Mouse (Mus musculus): ENCODE measurements around the gene Gak. TPM values are rescaled to one million over a fixed set of nuclear protein-coding genes. Genes with fewer than 3 reads are reported as not detected.

Gene Gak
- polyA plus RNA-seq (2017; shearing (Covaris generic)): 162 TPM

DNA sequence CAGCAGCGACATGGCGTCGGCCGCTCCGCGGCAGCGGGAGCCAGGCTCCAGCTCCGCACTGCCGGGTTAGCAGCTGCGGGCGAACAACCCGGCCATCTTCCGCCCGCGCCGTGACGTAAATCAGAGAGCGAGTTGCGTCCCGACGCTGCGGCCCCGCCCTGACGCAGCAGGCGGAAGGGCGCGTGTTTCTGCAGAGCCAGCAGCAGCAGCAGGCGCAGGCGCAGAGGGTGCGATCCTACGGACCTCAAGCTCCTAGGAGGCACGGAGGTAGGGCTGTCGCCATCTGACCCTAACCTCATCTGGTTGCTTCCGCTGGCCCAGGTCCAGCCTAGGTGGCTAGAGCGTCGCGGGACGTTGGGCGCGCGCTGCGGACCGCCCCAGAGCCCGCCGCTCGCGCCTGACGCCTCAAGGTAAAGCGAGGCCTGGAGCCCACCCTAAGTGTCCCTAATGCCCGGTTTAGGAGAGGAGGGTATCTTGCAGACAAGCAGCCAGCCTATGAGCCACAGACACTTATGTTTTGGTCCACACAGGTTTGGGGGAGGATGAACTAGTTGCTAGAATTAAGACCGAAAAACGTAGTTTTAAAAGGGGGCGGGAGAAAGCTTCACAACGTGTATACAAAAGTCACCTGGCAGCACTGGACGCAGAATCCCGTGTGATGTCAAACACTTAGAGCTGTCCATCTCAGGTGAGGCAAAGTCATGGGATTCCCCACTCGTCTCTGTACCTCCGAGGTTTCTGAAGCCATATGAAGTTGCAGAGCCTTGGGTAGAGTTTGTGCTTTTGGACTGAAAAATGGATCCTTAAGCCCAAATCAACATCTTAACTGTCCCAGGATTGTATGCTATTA, at the start of gene Gak, which contains the start of gene Tmem175:
TSS of gene Gak (minus strand) at position 122 of the 850 bp plus-strand sequence.
TSS of gene Tmem175 (plus strand) at position 137 of the 850 bp plus-strand sequence.

DNA sequence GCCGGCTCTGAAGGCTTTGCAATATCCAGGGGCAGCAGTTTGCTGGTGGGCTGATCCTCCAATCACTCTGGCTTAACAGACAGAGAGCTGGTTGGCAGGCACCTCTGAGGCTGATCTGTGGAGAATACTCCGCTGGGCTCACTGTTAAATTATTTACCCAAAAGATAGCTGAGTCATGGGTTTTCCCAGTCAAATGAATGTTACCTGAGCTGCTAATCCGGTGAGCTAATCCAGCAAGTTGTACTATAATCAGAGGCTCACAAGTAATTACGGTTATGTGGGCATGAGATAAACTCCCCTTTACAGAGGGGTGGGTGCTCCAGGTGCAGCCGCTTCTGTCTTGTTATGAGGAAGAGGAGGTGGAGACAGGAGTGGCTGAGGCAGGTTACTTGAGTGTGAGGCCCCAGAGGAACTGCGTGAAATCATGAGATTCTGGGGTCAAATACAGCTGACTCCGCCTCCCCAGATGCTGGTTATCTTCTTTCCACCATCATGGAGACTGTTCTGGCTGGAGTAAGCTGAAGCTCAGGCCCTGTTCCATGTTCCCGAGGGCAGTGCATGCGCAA, 45.8 kb upstream of the Gak start, which contains the start of gene Slc26a1:
TSS of gene Slc26a1 (minus strand) at position 319 of the 566 bp plus-strand sequence.

DNA sequence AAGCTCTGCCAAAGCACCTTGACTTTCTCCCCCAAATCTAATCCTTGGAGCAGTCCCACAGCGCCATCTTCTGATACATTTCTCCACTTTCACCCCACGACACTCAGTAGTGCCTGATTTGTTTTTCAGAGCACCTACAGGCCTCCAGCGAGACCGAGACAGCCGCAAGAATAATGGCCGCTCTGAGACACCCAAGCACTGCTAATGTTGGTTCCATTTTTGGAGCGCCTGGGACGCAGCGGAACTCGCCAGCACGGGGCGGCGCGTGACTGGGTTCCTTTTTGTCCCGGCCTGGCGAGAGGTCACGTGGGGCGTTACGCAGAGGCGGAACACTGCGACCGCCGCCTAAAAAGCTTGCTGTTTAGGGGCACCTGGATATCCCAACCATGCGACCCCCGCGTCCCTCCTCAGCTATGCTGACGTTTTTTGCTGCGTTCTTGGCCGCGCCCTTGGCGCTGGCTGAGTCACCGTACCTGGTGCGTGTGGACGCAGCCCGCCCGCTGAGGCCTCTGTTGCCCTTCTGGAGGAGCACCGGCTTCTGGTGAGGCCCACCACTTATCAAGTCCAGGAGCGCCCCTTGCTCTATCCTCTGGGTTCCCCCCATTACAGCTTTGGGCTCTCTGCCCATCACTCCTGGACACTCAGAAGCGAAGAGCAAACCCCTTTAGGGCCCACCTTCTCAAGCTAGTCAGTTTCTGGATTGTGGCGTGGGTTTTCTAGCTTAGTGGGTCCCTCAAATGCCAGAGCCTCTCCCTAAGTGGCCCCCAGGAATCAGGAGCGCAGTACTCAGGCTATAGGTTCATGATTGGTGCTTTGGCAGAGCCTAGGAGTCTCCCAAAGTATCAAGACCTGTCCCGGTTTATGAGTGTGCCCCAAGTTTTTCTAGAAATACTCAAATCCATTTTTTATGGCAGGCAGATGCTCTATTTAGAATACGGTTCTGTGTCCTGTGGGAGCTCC, 39.7 kb upstream of the Gak start, which contains the start of gene Dgkq:
TSS of gene Dgkq (minus strand) at position 696 of the 960 bp plus-strand sequence.

DNA sequence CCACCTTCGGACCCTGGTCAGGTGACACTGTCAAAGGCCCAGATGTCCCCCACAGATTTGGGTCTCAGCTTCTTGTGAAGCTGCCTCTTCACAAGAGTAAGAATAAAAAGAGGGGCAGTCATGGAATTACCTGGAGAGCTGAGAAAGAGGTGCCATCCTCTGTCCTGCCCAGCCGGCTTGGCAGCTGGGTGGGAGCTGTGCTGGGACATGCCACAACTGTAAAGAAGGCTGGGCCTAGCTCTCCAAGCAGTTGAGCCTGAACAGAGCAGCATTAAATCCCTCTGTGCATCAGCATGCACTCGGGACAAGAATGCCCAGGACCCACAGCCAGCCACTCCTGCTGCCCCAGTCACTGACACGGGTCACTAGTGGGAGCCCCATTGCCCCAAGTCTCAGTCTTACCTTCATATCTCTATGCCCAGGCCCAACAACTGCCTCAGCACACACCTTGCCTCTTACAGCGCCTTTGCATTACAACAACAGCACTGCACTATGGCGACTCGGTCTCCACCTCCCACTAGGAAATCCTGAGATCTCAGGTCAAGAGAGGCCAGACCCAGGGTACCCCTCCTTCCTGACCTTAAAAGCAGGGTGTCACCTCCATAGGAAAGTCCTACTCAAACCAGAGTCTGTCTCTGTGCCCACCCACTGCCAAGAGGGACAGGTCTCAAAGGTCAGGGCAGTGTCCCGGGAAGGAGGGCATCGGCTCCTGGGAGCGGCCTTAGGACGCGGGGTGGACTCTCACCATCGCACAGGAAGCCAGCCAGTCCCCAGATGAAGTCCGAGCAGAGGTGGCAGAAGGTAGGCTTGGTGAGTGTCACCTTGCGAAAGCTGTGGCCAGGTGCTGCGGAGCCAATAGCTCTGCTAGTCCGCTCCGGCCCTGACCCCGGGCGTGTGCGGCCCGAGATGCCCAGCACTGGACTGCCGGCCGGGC, 30.4 kb upstream of the Gak start, which contains the start of gene Idua:
TSS of gene Idua (plus strand) at position 634 of the 934 bp plus-strand sequence.

DNA sequence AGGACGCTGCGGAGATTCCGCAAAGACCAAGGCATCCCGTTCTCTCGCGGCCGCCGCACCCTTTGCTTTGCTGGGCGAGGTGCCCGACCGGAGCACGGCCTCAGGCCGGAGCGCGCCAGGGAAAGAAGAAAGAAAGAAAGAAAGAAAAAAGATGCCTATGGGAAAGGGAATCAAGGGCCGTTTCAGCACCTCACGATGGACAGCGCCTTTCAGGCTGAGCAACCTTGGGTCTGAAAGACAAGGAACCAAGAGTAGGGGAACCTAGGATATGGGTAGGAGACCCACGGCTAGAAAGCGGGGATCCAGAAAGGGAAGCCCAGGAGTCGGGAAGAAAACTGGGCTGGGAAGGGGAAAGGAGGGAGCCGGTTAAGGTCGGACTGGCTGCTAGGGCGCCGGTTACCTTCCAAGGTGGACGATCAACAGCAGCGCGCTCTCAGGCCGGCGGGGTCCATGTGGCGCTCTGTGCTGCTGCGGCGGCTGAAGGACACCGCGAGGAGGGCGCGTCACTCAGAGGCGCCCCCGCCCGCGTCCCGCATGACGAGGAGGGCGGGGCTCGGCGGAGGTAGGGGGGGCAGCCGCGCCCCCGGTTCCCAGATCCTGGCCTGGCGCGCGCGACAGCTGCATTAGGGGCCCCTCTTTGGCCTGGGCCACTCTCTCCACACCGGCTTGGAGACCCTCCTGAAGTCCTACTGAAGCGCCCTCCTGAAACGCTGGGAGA, 79.9 kb downstream of the Gak start, which contains the start of gene Cplx1:
TSS of gene Cplx1 (minus strand) at position 536 of the 718 bp plus-strand sequence.

Other genes starting within 250 kb of the Gak start
- 1.4 TPM for gene Pde6b, start 241.4 kb downstream of the Gak start, polyA plus RNA-seq (2017; shearing (Covaris generic))
- 173 TPM for gene Atp5k, start 195.3 kb downstream of the Gak start, polyA plus RNA-seq (2017; shearing (Covaris generic))
- not detected for gene Mfsd7a, start 180.9 kb downstream of the Gak start, polyA plus RNA-seq (2017; shearing (Covaris generic))
- 13.6 TPM for gene Pcgf3, start 168.5 kb downstream of the Gak start, polyA plus RNA-seq (2017; shearing (Covaris generic))
- not detected for gene Cplx1, start 79.7 kb downstream of the Gak start, polyA plus RNA-seq (2017; shearing (Covaris generic))
- gene Tmem175, start within 50 bp of the Gak start, polyA plus RNA-seq (2017; shearing (Covaris generic)): 42.9 TPM
- 47.9 TPM for gene Idua, start 30.6 kb upstream of the Gak start, polyA plus RNA-seq (2017; shearing (Covaris generic))
- 20.9 TPM for gene Dgkq, start 39.9 kb upstream of the Gak start, polyA plus RNA-seq (2017; shearing (Covaris generic))
- 0.13 TPM for gene Slc26a1, start 45.8 kb upstream of the Gak start, polyA plus RNA-seq (2017; shearing (Covaris generic))
- gene Fgfrl1, start 62.6 kb upstream of the Gak start, polyA plus RNA-seq (2017; shearing (Covaris generic)): 1.8 TPM
- not detected for gene Rnf212, start 145.2 kb upstream of the Gak start, polyA plus RNA-seq (2017; shearing (Covaris generic))
- gene Tmed11, start 165.6 kb upstream of the Gak start, polyA plus RNA-seq (2017; shearing (Covaris generic)): not detected
- gene Vmn2r8, start 179.1 kb upstream of the Gak start, polyA plus RNA-seq (2017; shearing (Covaris generic)): not detected
- gene Vmn2r9, start 222.8 kb upstream of the Gak start, polyA plus RNA-seq (2017; shearing (Covaris generic)): not detected